Mouse (Mus musculus): Measurements from ENCODE around the gene Serpinb6b. TPM values are rescaled to one million over a fixed set of nuclear protein-coding genes. Genes with fewer than 3 reads are reported as not detected.

The Serpinb6b gene
- total RNA-seq, 2 experiments from 2014 or later, result 0.67 to 2.1 TPM

Other genes with a start within 250 kb of the Serpinb6b start
- gene Mylk4, start 181.3 kb upstream of the Serpinb6b start, total RNA-seq (2021), result under 1 TPM; 0.05 to 0.43 TPM
- 10 to 100 TPM; 60.6 to 61.5 TPM for gene Wrnip1, start 163.2 kb upstream of the Serpinb6b start, total RNA-seq (2021)
- gene D930007J09Rik, start 162.4 kb upstream of the Serpinb6b start, total RNA-seq (2021), result 1 to 10 TPM in 1 of 2 experiments, not detected in 1; 1.1 TPM
- 1 to 10 TPM; 3.4 to 4.4 TPM for gene Serpinb1a, start 114.0 kb upstream of the Serpinb6b start, total RNA-seq (2021)
- under 1 TPM in 1 of 2 experiments, not detected in 1; 0.40 TPM for gene Serpinb1c, start 67.0 kb upstream of the Serpinb6b start, total RNA-seq (2021)
- gene Serpinb9, start 38.0 kb downstream of the Serpinb6b start, total RNA-seq (2021), result 1 to 10 TPM; 5.9 to 6.1 TPM
- not detected for gene Serpinb9b, start 62.2 kb downstream of the Serpinb6b start, total RNA-seq (2021)
- under 1 TPM; 0.66 to 0.72 TPM for gene Serpinb1b, start 113.4 kb downstream of the Serpinb6b start, total RNA-seq (2021)
- not detected for gene Serpinb9c, start 194.5 kb downstream of the Serpinb6b start, total RNA-seq (2021)
- gene Serpinb9d, start 227.8 kb downstream of the Serpinb6b start, total RNA-seq (2021), result not detected